Mouse (Mus musculus): Measurements from ENCODE around the gene Snapc1. TPM values are rescaled to one million over a fixed set of nuclear protein-coding genes. Genes with fewer than 3 reads are reported as not detected.

The Snapc1 gene
- polyA plus RNA-seq, 1 experiment = 2.5 TPM

GRCm38 (mm10) chr12:73937353-73937752 is 26.9 kb upstream of the Snapc1 start, which contains the start of gene Gm49321:
TSS of gene Gm49321 (plus strand) at chr12:73937653.
- Histone ChIP-seq H3K4me3 (ENCODE audit: insufficient read depth, poor library complexity, severe bottlenecking) (no peak within 1 kb of the TSS), H3ac (ENCODE audit: control insufficient read depth, insufficient read length, low read depth) (no peak within 1 kb of the TSS), H3K79me2 (ENCODE audit: control insufficient read depth, insufficient read depth) (no peaks in the 10 kb centered on the region), H3K27me3 (ENCODE audit: control insufficient read depth, insufficient read depth, insufficient read length) (no peaks in the 10 kb centered on the region), H3K79me3 (ENCODE audit: low read depth) (no peaks in the 10 kb centered on the region), H3K36me3 (ENCODE audit: control insufficient read depth, insufficient read depth) (peaks cover 79% of the 10 kb centered on the region)
- no peak for TF ChIP-seq USF1 (IDR thresholded peaks at IDR 0.05; ENCODE audit: low read depth)
- no peak for TF ChIP-seq MAX (IDR thresholded peaks at IDR 0.05)
- no peak for TF ChIP-seq MYOD1 (IDR thresholded peaks at IDR 0.05; ENCODE audit: control insufficient read depth, insufficient read length, low read depth)
- no peak for TF ChIP-seq MYOG (IDR thresholded peaks at IDR 0.05; ENCODE audit: control insufficient read depth, extremely low read depth, insufficient read length)
- TF ChIP-seq CEBPB (IDR thresholded peaks at IDR 0.05; ENCODE audit: low read depth) = no peak
- TF ChIP-seq CTCF (IDR thresholded peaks at IDR 0.05; ENCODE audit: control insufficient read depth, insufficient read depth, insufficient read length) = no peak
- no peak for TF ChIP-seq FOSL1 (IDR thresholded peaks at IDR 0.05; ENCODE audit: insufficient read depth, low read length, poor library complexity, severe bottlenecking)

DNA sequence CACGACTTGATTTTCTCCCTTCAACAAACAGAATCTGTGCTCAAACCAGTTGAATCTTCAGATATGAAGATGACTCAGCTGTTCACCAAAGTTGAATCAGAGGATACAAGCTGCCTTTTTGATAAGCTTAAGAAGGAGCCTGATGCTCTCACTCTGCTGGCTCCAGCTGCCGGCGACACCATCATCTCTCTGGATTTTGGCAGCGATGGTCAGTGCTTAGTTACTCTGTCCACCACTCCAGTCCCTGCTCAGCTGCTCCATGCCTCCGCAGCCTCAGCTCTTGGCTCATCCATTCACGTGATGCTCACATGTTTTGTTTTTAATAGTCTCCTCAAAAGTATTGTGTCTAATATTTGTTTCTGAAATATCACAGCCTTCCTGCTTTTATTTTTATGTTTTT is 24.7 kb upstream of the Snapc1 start:
- Histone ChIP-seq H3K4me3 (ENCODE audit: insufficient read depth, poor library complexity, severe bottlenecking) (no peak overlapping the region), H3K79me2 (ENCODE audit: control insufficient read depth, insufficient read depth) (no peaks in the 10 kb centered on the region), H3K27me3 (ENCODE audit: control insufficient read depth, insufficient read depth, insufficient read length) (no peaks in the 10 kb centered on the region), H3ac (ENCODE audit: control insufficient read depth, insufficient read length, low read depth) (no peak overlapping the region), H3K36me3 (ENCODE audit: control insufficient read depth, insufficient read depth) (peaks cover 75% of the 10 kb centered on the region), H3K79me3 (ENCODE audit: low read depth) (no peaks in the 10 kb centered on the region)
- TF ChIP-seq MYOD1 (IDR thresholded peaks at IDR 0.05; ENCODE audit: control insufficient read depth, insufficient read length, low read depth) (no peak), USF1 (IDR thresholded peaks at IDR 0.05; ENCODE audit: low read depth) (no peak), MAX (IDR thresholded peaks at IDR 0.05) (no peak), CEBPB (IDR thresholded peaks at IDR 0.05; ENCODE audit: low read depth) (no peak), CTCF (IDR thresholded peaks at IDR 0.05; ENCODE audit: control insufficient read depth, insufficient read depth, insufficient read length) (no peak), MYOG (IDR thresholded peaks at IDR 0.05; ENCODE audit: control insufficient read depth, extremely low read depth, insufficient read length) (no peak), FOSL1 (IDR thresholded peaks at IDR 0.05; ENCODE audit: insufficient read depth, low read length, poor library complexity, severe bottlenecking) (no peak)

GRCm38 (mm10) chr12:73948415-73948814 is 15.9 kb upstream of the Snapc1 start:
- Histone ChIP-seq H3K79me2 (ENCODE audit: control insufficient read depth, insufficient read depth) (no peaks in the 10 kb centered on the region), H3K27me3 (ENCODE audit: control insufficient read depth, insufficient read depth, insufficient read length) (no peaks in the 10 kb centered on the region), H3ac (ENCODE audit: control insufficient read depth, insufficient read length, low read depth) (no peak overlapping the region), H3K79me3 (ENCODE audit: low read depth) (no peaks in the 10 kb centered on the region), H3K36me3 (ENCODE audit: control insufficient read depth, insufficient read depth) (peaks cover 39% of the 10 kb centered on the region), H3K4me3 (ENCODE audit: insufficient read depth, poor library complexity, severe bottlenecking) (no peak overlapping the region)
- TF ChIP-seq MYOD1 (IDR thresholded peaks at IDR 0.05; ENCODE audit: control insufficient read depth, insufficient read length, low read depth) (no peak), MAX (IDR thresholded peaks at IDR 0.05) (no peak), USF1 (IDR thresholded peaks at IDR 0.05; ENCODE audit: low read depth) (no peak), FOSL1 (IDR thresholded peaks at IDR 0.05; ENCODE audit: insufficient read depth, low read length, poor library complexity, severe bottlenecking) (no peak), CEBPB (IDR thresholded peaks at IDR 0.05; ENCODE audit: low read depth) (no peak), MYOG (IDR thresholded peaks at IDR 0.05; ENCODE audit: control insufficient read depth, extremely low read depth, insufficient read length) (no peak), CTCF (IDR thresholded peaks at IDR 0.05; ENCODE audit: control insufficient read depth, insufficient read depth, insufficient read length) (no peak)

DNA sequence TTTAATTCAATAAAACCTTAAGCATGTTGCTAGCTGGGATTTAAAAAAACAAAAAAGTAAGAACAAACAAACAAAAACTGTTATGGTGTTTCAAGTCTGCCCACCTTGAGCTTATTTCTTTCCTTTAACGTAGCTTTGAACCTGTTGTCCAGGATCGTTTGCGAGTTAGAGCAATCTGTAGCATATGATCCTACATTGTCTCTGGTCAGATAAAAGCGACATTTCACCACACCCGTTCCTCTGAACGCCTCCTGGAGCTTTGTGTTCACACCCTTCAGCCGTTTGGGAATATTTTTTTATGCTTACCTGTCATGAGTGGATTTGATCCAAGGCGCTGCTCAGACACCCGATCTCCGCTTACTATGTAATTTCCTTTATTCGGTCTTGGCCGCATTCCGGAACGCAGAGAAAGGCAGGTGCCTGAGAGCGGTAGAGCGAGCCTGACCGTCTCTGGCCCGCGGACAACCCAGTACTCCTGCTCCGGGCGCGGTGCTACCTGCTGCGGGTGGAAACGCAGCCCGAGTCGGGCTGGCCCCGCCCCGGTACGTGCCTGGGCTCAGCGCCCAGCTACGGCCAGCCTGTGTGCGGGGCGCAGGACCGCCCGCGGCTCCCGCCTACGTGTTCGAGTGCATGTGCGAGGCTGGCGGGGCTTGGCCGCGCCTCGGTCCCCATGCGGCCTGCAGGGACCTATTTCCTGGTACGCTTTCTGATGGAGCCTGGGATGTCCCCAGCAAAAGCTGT is 14.8 kb upstream of the Snapc1 start:
- Histone ChIP-seq H3ac (ENCODE audit: control insufficient read depth, insufficient read length, low read depth) (no peak overlapping the region), H3K79me2 (ENCODE audit: control insufficient read depth, insufficient read depth) (no peaks in the 10 kb centered on the region), H3K27me3 (ENCODE audit: control insufficient read depth, insufficient read depth, insufficient read length) (no peaks in the 10 kb centered on the region), H3K4me3 (ENCODE audit: insufficient read depth, poor library complexity, severe bottlenecking) (no peak overlapping the region), H3K36me3 (ENCODE audit: control insufficient read depth, insufficient read depth) (peaks cover 30% of the 10 kb centered on the region), H3K79me3 (ENCODE audit: low read depth) (no peaks in the 10 kb centered on the region)
- TF ChIP-seq CEBPB (IDR thresholded peaks at IDR 0.05; ENCODE audit: low read depth) = no peak

DNA sequence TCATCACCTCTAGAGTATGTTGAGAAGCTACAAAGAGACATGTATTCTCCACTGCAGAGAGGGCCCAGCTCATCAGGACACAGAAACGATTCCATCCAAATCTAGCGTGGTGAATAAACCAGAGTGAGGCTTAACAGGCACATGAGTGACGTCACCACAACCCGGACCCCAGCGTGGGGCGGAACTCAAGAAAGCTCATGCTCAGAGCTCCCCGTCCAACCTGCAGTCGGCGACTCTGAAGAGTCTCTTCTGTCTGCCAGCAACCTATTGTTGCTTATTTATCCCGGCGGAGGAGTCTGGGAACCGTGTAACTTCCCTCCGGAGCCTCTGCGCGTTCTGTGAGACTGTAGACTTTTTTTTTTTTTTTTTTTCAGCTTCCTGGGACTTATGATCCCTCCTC is 11.4 kb upstream of the Snapc1 start:
- TF ChIP-seq USF1 (IDR thresholded peaks at IDR 0.05; ENCODE audit: low read depth) = no peak
- TF ChIP-seq MYOD1 (IDR thresholded peaks at IDR 0.05; ENCODE audit: control insufficient read depth, insufficient read length, low read depth) = no peak
- no peak for TF ChIP-seq MYOG (IDR thresholded peaks at IDR 0.05; ENCODE audit: control insufficient read depth, extremely low read depth, insufficient read length)
- Histone ChIP-seq H3K4me3 (ENCODE audit: insufficient read depth, poor library complexity, severe bottlenecking) (no peak overlapping the region), H3K79me2 (ENCODE audit: control insufficient read depth, insufficient read depth) (no peaks in the 10 kb centered on the region), H3K36me3 (ENCODE audit: control insufficient read depth, insufficient read depth) (no peaks in the 10 kb centered on the region), H3ac (ENCODE audit: control insufficient read depth, insufficient read length, low read depth) (no peak overlapping the region), H3K27me3 (ENCODE audit: control insufficient read depth, insufficient read depth, insufficient read length) (no peaks in the 10 kb centered on the region), H3K79me3 (ENCODE audit: low read depth) (no peaks in the 10 kb centered on the region)
